Mouse (Mus musculus): ENCODE data around the gene Sulf2. TPM values are rescaled to one million over a fixed set of nuclear protein-coding genes. Genes with fewer than 3 reads are reported as not detected.
A peak's percentile ranks its signal among the peaks of the same experiment; 100 is the strongest.

Gene Sulf2
- polyA plus RNA-seq, 1 experiment: 25.8 TPM

DNA sequence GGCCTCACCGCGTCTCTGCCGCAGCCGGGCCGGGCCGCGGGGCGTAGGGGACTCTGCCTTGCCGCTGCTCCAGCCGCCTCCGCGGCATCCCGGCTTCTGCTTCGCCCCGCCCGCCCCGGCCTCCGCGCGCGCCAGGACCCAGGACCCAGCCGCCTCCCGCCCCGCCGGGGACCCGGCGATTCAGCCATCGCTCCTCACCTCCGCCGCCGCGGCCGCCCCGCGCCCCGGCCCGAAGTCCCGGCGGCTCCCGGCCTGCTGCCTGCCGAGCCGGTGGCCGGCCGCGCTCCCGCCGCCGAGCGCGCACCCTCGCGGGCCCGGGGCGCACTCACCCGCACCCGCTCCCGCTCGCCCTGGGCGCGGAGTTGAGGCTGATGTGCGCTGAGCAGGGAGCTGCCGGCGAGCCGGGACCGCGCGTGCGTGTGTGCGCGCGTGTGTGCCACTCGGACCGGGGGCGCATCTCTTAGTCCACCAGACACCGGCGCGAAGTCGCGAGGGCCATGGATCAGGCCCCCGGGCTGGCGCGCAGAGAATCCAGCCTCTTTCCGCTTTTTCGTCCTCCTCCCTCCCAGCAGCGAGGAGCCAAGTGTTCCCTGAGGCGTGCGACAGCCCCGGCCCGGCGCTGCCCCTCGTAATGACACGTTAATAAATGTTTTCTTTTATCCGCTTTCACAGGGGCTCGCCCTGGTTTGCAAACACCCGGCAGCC is 562 bp downstream of the Sulf2 start:
- no peak for TF ChIP-seq MYOG (IDR thresholded peaks at IDR 0.05; ENCODE audit: control insufficient read depth, extremely low read depth, insufficient read length)
- TF ChIP-seq CTCF (IDR thresholded peaks at IDR 0.05; ENCODE audit: control insufficient read depth, insufficient read depth, insufficient read length): no peak
- TF ChIP-seq MAX (IDR thresholded peaks at IDR 0.05): no peak
- TF ChIP-seq FOSL1 (IDR thresholded peaks at IDR 0.05; ENCODE audit: insufficient read depth, low read length, poor library complexity, severe bottlenecking): no peak
- no peak for TF ChIP-seq USF1 (IDR thresholded peaks at IDR 0.05; ENCODE audit: low read depth)
- no peak for TF ChIP-seq MYOD1 (IDR thresholded peaks at IDR 0.05; ENCODE audit: control insufficient read depth, insufficient read length, low read depth)
- no peak for TF ChIP-seq CEBPB (IDR thresholded peaks at IDR 0.05; ENCODE audit: low read depth)
- H3K4me3 ChIP-seq (ENCODE audit: insufficient read depth, poor library complexity, severe bottlenecking): peak overlapping the region; percentile 41
- no peaks in the 10 kb centered on the region for H3K36me3 ChIP-seq (ENCODE audit: control insufficient read depth, insufficient read depth)
- no peaks in the 10 kb centered on the region for H3K27me3 ChIP-seq (ENCODE audit: control insufficient read depth, insufficient read depth, insufficient read length)
- H3K79me3 ChIP-seq (ENCODE audit: low read depth): peaks cover 5% of the 10 kb centered on the region
- H3K79me2 ChIP-seq (ENCODE audit: control insufficient read depth, insufficient read depth): peaks cover 27% of the 10 kb centered on the region
- peak overlapping the region; percentile 87 for H3ac ChIP-seq (ENCODE audit: control insufficient read depth, insufficient read length, low read depth)

- TF ChIP-seq MAX (IDR thresholded peaks at IDR 0.05) (no peak), FOSL1 (IDR thresholded peaks at IDR 0.05; ENCODE audit: insufficient read depth, low read length, poor library complexity, severe bottlenecking) (no peak), MYOD1 (IDR thresholded peaks at IDR 0.05; ENCODE audit: control insufficient read depth, insufficient read length, low read depth) (no peak), USF1 (IDR thresholded peaks at IDR 0.05; ENCODE audit: low read depth) (no peak), CEBPB (IDR thresholded peaks at IDR 0.05; ENCODE audit: low read depth) (no peak), CTCF (IDR thresholded peaks at IDR 0.05; ENCODE audit: control insufficient read depth, insufficient read depth, insufficient read length) (no peak), MYOG (IDR thresholded peaks at IDR 0.05; ENCODE audit: control insufficient read depth, extremely low read depth, insufficient read length) (no peak)
- peaks cover 5% of the 10 kb centered on the region for H3K79me3 ChIP-seq (ENCODE audit: low read depth)
These were observed 1.4 kb downstream of the Sulf2 start for GRCm38 (mm10) chr2:166153891-166154711.

DNA sequence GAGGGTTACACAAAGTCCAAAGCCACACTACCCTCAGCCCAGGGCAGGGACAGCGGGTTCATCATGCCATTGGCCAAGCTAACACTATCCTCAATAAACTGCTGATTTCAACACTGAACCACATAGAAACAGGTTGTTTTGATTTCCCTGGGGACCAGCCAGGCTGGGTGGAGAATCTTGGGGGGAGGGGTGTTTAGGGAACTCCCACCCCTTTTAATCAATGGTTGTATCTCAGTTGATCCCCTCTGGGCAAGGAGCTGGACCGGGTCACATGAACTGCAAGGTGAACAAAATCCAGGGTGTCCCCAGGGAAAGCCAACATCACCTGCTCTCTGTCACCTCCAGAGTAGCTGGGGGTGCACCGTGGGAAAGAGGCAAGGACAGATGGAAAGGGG is 2.1 kb downstream of the Sulf2 start:
- no peak for TF ChIP-seq CEBPB (IDR thresholded peaks at IDR 0.05; ENCODE audit: low read depth)
- no peak for TF ChIP-seq MYOD1 (IDR thresholded peaks at IDR 0.05; ENCODE audit: control insufficient read depth, insufficient read length, low read depth)
- TF ChIP-seq MAX (IDR thresholded peaks at IDR 0.05): no peak
- no peak for TF ChIP-seq USF1 (IDR thresholded peaks at IDR 0.05; ENCODE audit: low read depth)
- no peak for TF ChIP-seq FOSL1 (IDR thresholded peaks at IDR 0.05; ENCODE audit: insufficient read depth, low read length, poor library complexity, severe bottlenecking)
- no peak for TF ChIP-seq CTCF (IDR thresholded peaks at IDR 0.05; ENCODE audit: control insufficient read depth, insufficient read depth, insufficient read length)
- TF ChIP-seq MYOG (IDR thresholded peaks at IDR 0.05; ENCODE audit: control insufficient read depth, extremely low read depth, insufficient read length): no peak

More at GRCm38 (mm10) chr2:166153891-166154711, 1.4 kb downstream of the Sulf2 start:
- Histone ChIP-seq H3ac (ENCODE audit: control insufficient read depth, insufficient read length, low read depth) (peak overlapping the region; percentile 87), H3K79me2 (ENCODE audit: control insufficient read depth, insufficient read depth) (peaks cover 27% of the 10 kb centered on the region), H3K36me3 (ENCODE audit: control insufficient read depth, insufficient read depth) (no peaks in the 10 kb centered on the region), H3K4me3 (ENCODE audit: insufficient read depth, poor library complexity, severe bottlenecking) (peak overlapping the region; percentile 41), H3K27me3 (ENCODE audit: control insufficient read depth, insufficient read depth, insufficient read length) (no peaks in the 10 kb centered on the region)

GRCm38 (mm10) chr2:166152734-166153398 is 2.6 kb downstream of the Sulf2 start:
- Histone ChIP-seq H3K79me2 (ENCODE audit: control insufficient read depth, insufficient read depth) (peaks cover 27% of the 10 kb centered on the region), H3K36me3 (ENCODE audit: control insufficient read depth, insufficient read depth) (no peaks in the 10 kb centered on the region), H3K4me3 (ENCODE audit: insufficient read depth, poor library complexity, severe bottlenecking) (no peak overlapping the region), H3K79me3 (ENCODE audit: low read depth) (peaks cover 5% of the 10 kb centered on the region), H3K27me3 (ENCODE audit: control insufficient read depth, insufficient read depth, insufficient read length) (no peaks in the 10 kb centered on the region), H3ac (ENCODE audit: control insufficient read depth, insufficient read length, low read depth) (no peak overlapping the region)
- no peak for TF ChIP-seq FOSL1 (IDR thresholded peaks at IDR 0.05; ENCODE audit: insufficient read depth, low read length, poor library complexity, severe bottlenecking)
- TF ChIP-seq CTCF (IDR thresholded peaks at IDR 0.05; ENCODE audit: control insufficient read depth, insufficient read depth, insufficient read length): no peak
- TF ChIP-seq MAX (IDR thresholded peaks at IDR 0.05): no peak
- no peak for TF ChIP-seq MYOG (IDR thresholded peaks at IDR 0.05; ENCODE audit: control insufficient read depth, extremely low read depth, insufficient read length)
- no peak for TF ChIP-seq USF1 (IDR thresholded peaks at IDR 0.05; ENCODE audit: low read depth)
- no peak for TF ChIP-seq CEBPB (IDR thresholded peaks at IDR 0.05; ENCODE audit: low read depth)
- no peak for TF ChIP-seq MYOD1 (IDR thresholded peaks at IDR 0.05; ENCODE audit: control insufficient read depth, insufficient read length, low read depth)

More for the DNA sequence above, 2.1 kb downstream of the Sulf2 start:
- peaks cover 27% of the 10 kb centered on the region for H3K79me2 ChIP-seq (ENCODE audit: control insufficient read depth, insufficient read depth)
- no peaks in the 10 kb centered on the region for H3K27me3 ChIP-seq (ENCODE audit: control insufficient read depth, insufficient read depth, insufficient read length)
- H3ac ChIP-seq (ENCODE audit: control insufficient read depth, insufficient read length, low read depth): no peak overlapping the region
- no peak overlapping the region for H3K4me3 ChIP-seq (ENCODE audit: insufficient read depth, poor library complexity, severe bottlenecking)
- H3K79me3 ChIP-seq (ENCODE audit: low read depth): peaks cover 5% of the 10 kb centered on the region
- no peaks in the 10 kb centered on the region for H3K36me3 ChIP-seq (ENCODE audit: control insufficient read depth, insufficient read depth)

Data from C2C12 (cell line).